Mouse (Mus musculus): ENCODE results near the gene Myof. TPM values are rescaled to one million over a fixed set of nuclear protein-coding genes. Genes with fewer than 3 reads are reported as not detected.

The Myof gene
- total and polyA plus RNA-seq, 3 experiments = 0.30 to 4.1 (median 0.59) TPM

DNA sequence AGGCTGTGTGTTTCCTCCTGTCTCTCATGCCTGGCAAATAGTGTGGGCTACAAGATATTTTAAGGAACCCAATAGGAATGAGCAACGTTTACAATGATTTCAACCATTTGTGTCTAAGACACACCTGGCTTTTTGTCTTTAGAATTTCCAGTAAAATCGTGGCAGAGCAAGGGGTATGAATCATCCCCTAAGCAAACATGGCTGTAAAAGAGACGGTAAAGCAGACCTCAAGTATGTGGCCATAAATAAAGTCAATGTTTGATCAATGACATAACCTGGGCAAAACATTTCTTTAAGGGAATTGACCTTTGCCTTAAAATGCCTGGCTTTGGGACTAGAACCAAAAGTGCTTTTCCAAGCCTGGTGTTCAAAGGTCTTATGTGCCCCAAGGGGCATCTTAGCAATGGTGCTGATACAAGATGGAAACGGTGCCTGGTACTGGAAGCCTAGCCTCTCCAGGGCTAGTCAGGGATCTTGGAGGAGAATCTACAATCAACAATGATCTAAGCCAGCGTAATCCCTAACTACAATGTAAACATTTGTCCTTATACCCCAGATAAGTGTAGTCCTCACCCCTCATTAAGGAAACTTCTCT, 39.7 kb upstream of the Myof start:
- Histone ChIP-seq H3K79me2 (replicated peaks; ENCODE audit: control insufficient read depth, extremely low read depth, insufficient read depth, poor library complexity, severe bottlenecking) (no peaks in the 10 kb centered on the region), H3K27me3 (replicated peaks) (no peaks in the 10 kb centered on the region), H3K9me3 (replicated peaks; ENCODE audit: low read length) (no peaks in the 10 kb centered on the region), H3K9ac (ENCODE audit: insufficient read depth, low read depth) (no peak overlapping the region), H3K4me3 (replicated peaks in 1 of 3; ENCODE audit: low read depth in 2 of 3, low read length in 2 of 3, poor library complexity in 1 of 3) (no peak overlapping the region), H3K27ac (ENCODE audit: insufficient read depth, low read depth) (no peak overlapping the region), H3K4me1 (ENCODE audit: control insufficient read depth in 1 of 2, insufficient read depth in 2 of 2) (peaks cover 0 to 2% of the 10 kb centered on the region in 2 experiments; a peak in 2 of 4 replicates), H3K36me3 (replicated peaks in 1 of 2; ENCODE audit: control insufficient read depth in 1 of 2, insufficient read depth in 1 of 2, low read length in 1 of 2) (no peaks in the 10 kb centered on the region), H3K4me2 (ENCODE audit: insufficient read depth, low read depth, poor library complexity, severe bottlenecking) (no peak overlapping the region)
- in situ Hi-C loops (cut with MboI; ENCODE audit: low pct_ligation_motif_present, low pct_unique_long_range_greater_than_20kb, low sequenced_read_pairs) (no loop called here), dilution Hi-C loops (cut with MboI; ENCODE audit: extremely low pct_ligation_motif_present, extremely low pct_unique_long_range_greater_than_20kb, low sequenced_read_pairs) (no loop called here)
- no peak for DNase-seq (ENCODE audit: extremely low read depth)
- TF ChIP-seq MAZ (IDR thresholded peaks at IDR 0.05; ENCODE audit: low read depth, low read length) = no peak
- no peak for TF ChIP-seq ZMIZ1 (IDR thresholded peaks at IDR 0.05; ENCODE audit: low read depth, low read length)
- TF ChIP-seq IRF4 (IDR thresholded peaks at IDR 0.05; ENCODE audit: low read depth, low read length) = no peak
- TF ChIP-seq ZC3H11A (IDR thresholded peaks at IDR 0.05; ENCODE audit: low read depth, low read length) = no peak
- no peak for TF ChIP-seq NRF1 (IDR thresholded peaks at IDR 0.05; ENCODE audit: low read depth, low read length)
- TF ChIP-seq MAX (IDR thresholded peaks at IDR 0.05; ENCODE audit: low read length) = no peak
- TF ChIP-seq CTCF (conservative IDR thresholded peaks at IDR 0.05 in 1 of 2, IDR thresholded peaks at IDR 0.05 in 1 of 2; ENCODE audit: low read depth in 2 of 2, low read length in 2 of 2) = no peak
- no peak for TF ChIP-seq TCF12 (IDR thresholded peaks at IDR 0.05; ENCODE audit: low read depth, low read length)
- TF ChIP-seq MYC (IDR thresholded peaks at IDR 0.05; ENCODE audit: low read depth, low read length) = no peak
- no peak for TF ChIP-seq POLR2AphosphoS2 (IDR thresholded peaks at IDR 0.05; ENCODE audit: low read depth, low read length)
- TF ChIP-seq KAT2A (IDR thresholded peaks at IDR 0.05; ENCODE audit: insufficient replicate concordance, low read length) = no peak
- TF ChIP-seq RCOR1 (conservative IDR thresholded peaks at IDR 0.05; ENCODE audit: low read depth, low read length) = no peak
- no peak for TF ChIP-seq USF1 (IDR thresholded peaks at IDR 0.05; ENCODE audit: low read depth, low read length)
- no peak for TF ChIP-seq ETS1 (conservative IDR thresholded peaks at IDR 0.05; ENCODE audit: low read depth, low read length)
- no peak for TF ChIP-seq RAD21 (IDR thresholded peaks at IDR 0.05; ENCODE audit: low read depth, low read length)
- no peak for TF ChIP-seq SMC3 (IDR thresholded peaks at IDR 0.05; ENCODE audit: low read depth, low read length)
- no peak for TF ChIP-seq ZNF384 (IDR thresholded peaks at IDR 0.05; ENCODE audit: low read depth, low read length)

DNA sequence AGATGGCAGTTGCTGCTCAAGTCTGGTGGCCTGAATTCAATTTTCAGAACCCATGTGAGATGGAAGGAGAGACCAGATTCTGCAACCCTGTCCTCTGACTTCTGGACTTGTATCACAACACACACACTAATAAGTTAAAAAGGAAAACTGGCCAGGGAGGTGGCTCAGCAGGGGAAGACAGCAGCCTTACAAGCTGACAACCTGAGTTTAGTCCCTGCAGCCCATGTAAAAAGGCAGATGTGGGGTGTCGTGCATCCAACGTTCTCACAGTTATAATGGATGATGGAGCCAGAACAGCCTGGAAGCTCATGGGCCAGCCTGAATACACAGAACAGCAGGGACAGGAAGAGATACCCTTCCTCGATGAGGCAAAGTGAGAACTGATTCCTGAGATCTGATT, 38.0 kb upstream of the Myof start:
- no peak overlapping the region for H3K4me3 ChIP-seq (replicated peaks in 1 of 3; ENCODE audit: low read depth in 2 of 3, low read length in 2 of 3, poor library complexity in 1 of 3)
- TF ChIP-seq ELF1 (IDR thresholded peaks at IDR 0.05; ENCODE audit: low read depth, low read length) (no peak), SIN3A (IDR thresholded peaks at IDR 0.05; ENCODE audit: low read length) (no peak), JUND (conservative IDR thresholded peaks at IDR 0.05; ENCODE audit: low read depth, low read length) (no peak), ZKSCAN1 (IDR thresholded peaks at IDR 0.05; ENCODE audit: borderline replicate concordance, low read depth, low read length) (no peak), MAX (IDR thresholded peaks at IDR 0.05; ENCODE audit: low read length) (no peak), PAX5 (IDR thresholded peaks at IDR 0.05; ENCODE audit: low read length) (no peak), NELFE (IDR thresholded peaks at IDR 0.05; ENCODE audit: low read depth, low read length) (no peak), MAZ (IDR thresholded peaks at IDR 0.05; ENCODE audit: low read depth, low read length) (no peak), MYC (IDR thresholded peaks at IDR 0.05; ENCODE audit: low read depth, low read length) (no peak), JUN (IDR thresholded peaks at IDR 0.05; ENCODE audit: insufficient read depth, low read depth, low read length) (no peak), CTCF (conservative IDR thresholded peaks at IDR 0.05 in 1 of 2, IDR thresholded peaks at IDR 0.05 in 1 of 2; ENCODE audit: low read depth in 2 of 2, low read length in 2 of 2) (no peak), ZNF384 (IDR thresholded peaks at IDR 0.05; ENCODE audit: low read depth, low read length) (no peak), ZC3H11A (IDR thresholded peaks at IDR 0.05; ENCODE audit: low read depth, low read length) (no peak), UBTF (IDR thresholded peaks at IDR 0.05; ENCODE audit: low read depth, low read length) (no peak), USF2 (conservative IDR thresholded peaks at IDR 0.05; ENCODE audit: low read depth, low read length) (no peak), MAFK (IDR thresholded peaks at IDR 0.05; ENCODE audit: insufficient replicate concordance, low read length) (no peak), TBP (conservative IDR thresholded peaks at IDR 0.05; ENCODE audit: low read depth, low read length) (no peak)
- no peak overlapping the region for H3K9ac ChIP-seq (ENCODE audit: insufficient read depth, low read depth)
- H3K9me3 ChIP-seq (replicated peaks; ENCODE audit: low read length) = no peaks in the 10 kb centered on the region
- in situ Hi-C loops (cut with MboI; ENCODE audit: low pct_ligation_motif_present, low pct_unique_long_range_greater_than_20kb, low sequenced_read_pairs) (no loop called here), dilution Hi-C loops (cut with MboI; ENCODE audit: extremely low pct_ligation_motif_present, extremely low pct_unique_long_range_greater_than_20kb, low sequenced_read_pairs) (no loop called here)
- H3K27ac ChIP-seq (ENCODE audit: insufficient read depth, low read depth) = no peak overlapping the region
- peaks cover 0 to 1% of the 10 kb centered on the region in 2 experiments for H3K36me3 ChIP-seq (replicated peaks in 1 of 2; ENCODE audit: control insufficient read depth in 1 of 2, insufficient read depth in 1 of 2, low read length in 1 of 2)
- no peak for DNase-seq (ENCODE audit: extremely low read depth)
- H3K4me2 ChIP-seq (ENCODE audit: insufficient read depth, low read depth, poor library complexity, severe bottlenecking) = no peak overlapping the region
- peaks cover 0 to 2% of the 10 kb centered on the region in 2 experiments; a peak in 2 of 4 replicates for H3K4me1 ChIP-seq (ENCODE audit: control insufficient read depth in 1 of 2, insufficient read depth in 2 of 2)
- no peaks in the 10 kb centered on the region for H3K27me3 ChIP-seq (replicated peaks)
- H3K79me2 ChIP-seq (replicated peaks; ENCODE audit: control insufficient read depth, extremely low read depth, insufficient read depth, poor library complexity, severe bottlenecking) = no peaks in the 10 kb centered on the region

Measured in CH12.LX (cell line).